Mouse (Mus musculus): ENCODE measurements around the gene Nr1h2. TPM values are rescaled to one million over a fixed set of nuclear protein-coding genes. Genes with fewer than 3 reads are reported as not detected.

Nr1h2 gene
- total and polyA plus RNA-seq, 3 experiments: 13.9 to 50.0 (median 43.8) TPM

GRCm38 (mm10) chr7:44582709-44583108, 29.0 kb upstream of the Nr1h2 start:
- in situ Hi-C loops (cut with MboI; ENCODE audit: low pct_ligation_motif_present, low pct_unique_long_range_greater_than_20kb, low sequenced_read_pairs): loop anchor here (10.0 kb wide), 1 partner anchor 62 kb away; no protein-coding TSS in a partner anchor
- Histone ChIP-seq H3K4me3 (replicated peaks in 1 of 3; ENCODE audit: low read depth in 2 of 3, low read length in 2 of 3, poor library complexity in 1 of 3) (no peak overlapping the region), H3K27me3 (replicated peaks) (no peaks in the 10 kb centered on the region), H3K79me2 (replicated peaks; ENCODE audit: control insufficient read depth, extremely low read depth, insufficient read depth, poor library complexity, severe bottlenecking) (peaks cover 3% of the 10 kb centered on the region; the same call in 1 of the 2 replicates), H3K36me3 (replicated peaks in 1 of 2; ENCODE audit: control insufficient read depth in 1 of 2, insufficient read depth in 1 of 2, low read length in 1 of 2) (peaks cover 44 to 83% of the 10 kb centered on the region in 2 experiments), H3K9ac (ENCODE audit: insufficient read depth, low read depth) (no peak overlapping the region), H3K4me1 (ENCODE audit: control insufficient read depth in 1 of 2, insufficient read depth in 2 of 2) (no peaks in the 10 kb centered on the region; a peak in 1 of 4 replicates), H3K9me3 (replicated peaks; ENCODE audit: low read length) (peaks cover 6% of the 10 kb centered on the region), H3K4me2 (ENCODE audit: insufficient read depth, low read depth, poor library complexity, severe bottlenecking) (no peak overlapping the region), H3K27ac (ENCODE audit: insufficient read depth, low read depth) (no peak overlapping the region)
- DNase-seq (ENCODE audit: extremely low read depth): no peak
- TF ChIP-seq BHLHE40 (IDR thresholded peaks at IDR 0.05; ENCODE audit: low read depth, low read length) (no peak), POLR2A (IDR thresholded peaks at IDR 0.05; ENCODE audit: low read depth, low read length) (no peak), ZNF384 (IDR thresholded peaks at IDR 0.05; ENCODE audit: low read depth, low read length) (no peak), MAX (IDR thresholded peaks at IDR 0.05; ENCODE audit: low read length) (no peak), JUN (IDR thresholded peaks at IDR 0.05; ENCODE audit: insufficient read depth, low read depth, low read length) (no peak), TBP (conservative IDR thresholded peaks at IDR 0.05; ENCODE audit: low read depth, low read length) (no peak), KAT2A (IDR thresholded peaks at IDR 0.05; ENCODE audit: insufficient replicate concordance, low read length) (no peak), ZMIZ1 (IDR thresholded peaks at IDR 0.05; ENCODE audit: low read depth, low read length) (no peak), HCFC1 (IDR thresholded peaks at IDR 0.05; ENCODE audit: low read depth, low read length) (no peak), IRF4 (IDR thresholded peaks at IDR 0.05; ENCODE audit: low read depth, low read length) (no peak), EP300 (IDR thresholded peaks at IDR 0.05; ENCODE audit: low read length) (no peak), NRF1 (IDR thresholded peaks at IDR 0.05; ENCODE audit: low read depth, low read length) (no peak), ELF1 (IDR thresholded peaks at IDR 0.05; ENCODE audit: low read depth, low read length) (no peak), RCOR1 (conservative IDR thresholded peaks at IDR 0.05; ENCODE audit: low read depth, low read length) (no peak), SIN3A (IDR thresholded peaks at IDR 0.05; ENCODE audit: low read length) (no peak), POLR2AphosphoS2 (IDR thresholded peaks at IDR 0.05; ENCODE audit: low read depth, low read length) (no peak)
- dilution Hi-C loops (cut with MboI; ENCODE audit: extremely low pct_ligation_motif_present, extremely low pct_unique_long_range_greater_than_20kb, low sequenced_read_pairs): no loop called here

GRCm38 (mm10) chr7:44581637-44582036, 27.9 kb upstream of the Nr1h2 start:
- peaks cover 0 to 3% of the 10 kb centered on the region in 2 experiments; a peak in 2 of 4 replicates for H3K4me1 ChIP-seq (ENCODE audit: control insufficient read depth in 1 of 2, insufficient read depth in 2 of 2)
- no peak overlapping the region for H3K4me2 ChIP-seq (ENCODE audit: insufficient read depth, low read depth, poor library complexity, severe bottlenecking)
- DNase-seq (ENCODE audit: extremely low read depth): no peak
- H3K9ac ChIP-seq (ENCODE audit: insufficient read depth, low read depth): no peak overlapping the region
- H3K4me3 ChIP-seq (replicated peaks in 1 of 3; ENCODE audit: low read depth in 2 of 3, low read length in 2 of 3, poor library complexity in 1 of 3): no peak overlapping the region
- in situ Hi-C loops (cut with MboI; ENCODE audit: low pct_ligation_motif_present, low pct_unique_long_range_greater_than_20kb, low sequenced_read_pairs): loop anchor here (10.0 kb wide), 1 partner anchor 63 kb away; no protein-coding TSS in a partner anchor
- peaks cover 11% of the 10 kb centered on the region for H3K9me3 ChIP-seq (replicated peaks; ENCODE audit: low read length)
- H3K27me3 ChIP-seq (replicated peaks): no peaks in the 10 kb centered on the region
- TF ChIP-seq ZNF384 (IDR thresholded peaks at IDR 0.05; ENCODE audit: low read depth, low read length) (no peak), EP300 (IDR thresholded peaks at IDR 0.05; ENCODE audit: low read length) (no peak), RCOR1 (conservative IDR thresholded peaks at IDR 0.05; ENCODE audit: low read depth, low read length) (no peak), USF1 (IDR thresholded peaks at IDR 0.05; ENCODE audit: low read depth, low read length) (no peak), SIN3A (IDR thresholded peaks at IDR 0.05; ENCODE audit: low read length) (no peak), PAX5 (IDR thresholded peaks at IDR 0.05; ENCODE audit: low read length) (no peak), RAD21 (IDR thresholded peaks at IDR 0.05; ENCODE audit: low read depth, low read length) (no peak)
- H3K36me3 ChIP-seq (replicated peaks in 1 of 2; ENCODE audit: control insufficient read depth in 1 of 2, insufficient read depth in 1 of 2, low read length in 1 of 2): peaks cover 48 to 83% of the 10 kb centered on the region in 2 experiments
- no peak overlapping the region for H3K27ac ChIP-seq (ENCODE audit: insufficient read depth, low read depth)
- peaks cover 5% of the 10 kb centered on the region; the same call in 1 of the 2 replicates for H3K79me2 ChIP-seq (replicated peaks; ENCODE audit: control insufficient read depth, extremely low read depth, insufficient read depth, poor library complexity, severe bottlenecking)
- dilution Hi-C loops (cut with MboI; ENCODE audit: extremely low pct_ligation_motif_present, extremely low pct_unique_long_range_greater_than_20kb, low sequenced_read_pairs): no loop called here

Measured in CH12.LX (cell line).